Mouse (Mus musculus): ENCODE measurements around the gene Nup85. TPM values are rescaled to one million over a fixed set of nuclear protein-coding genes. Genes with fewer than 3 reads are reported as not detected.

The Nup85 gene
- total and polyA plus RNA-seq, 3 experiments = 57.5 to 172 (median 87.7) TPM

DNA sequence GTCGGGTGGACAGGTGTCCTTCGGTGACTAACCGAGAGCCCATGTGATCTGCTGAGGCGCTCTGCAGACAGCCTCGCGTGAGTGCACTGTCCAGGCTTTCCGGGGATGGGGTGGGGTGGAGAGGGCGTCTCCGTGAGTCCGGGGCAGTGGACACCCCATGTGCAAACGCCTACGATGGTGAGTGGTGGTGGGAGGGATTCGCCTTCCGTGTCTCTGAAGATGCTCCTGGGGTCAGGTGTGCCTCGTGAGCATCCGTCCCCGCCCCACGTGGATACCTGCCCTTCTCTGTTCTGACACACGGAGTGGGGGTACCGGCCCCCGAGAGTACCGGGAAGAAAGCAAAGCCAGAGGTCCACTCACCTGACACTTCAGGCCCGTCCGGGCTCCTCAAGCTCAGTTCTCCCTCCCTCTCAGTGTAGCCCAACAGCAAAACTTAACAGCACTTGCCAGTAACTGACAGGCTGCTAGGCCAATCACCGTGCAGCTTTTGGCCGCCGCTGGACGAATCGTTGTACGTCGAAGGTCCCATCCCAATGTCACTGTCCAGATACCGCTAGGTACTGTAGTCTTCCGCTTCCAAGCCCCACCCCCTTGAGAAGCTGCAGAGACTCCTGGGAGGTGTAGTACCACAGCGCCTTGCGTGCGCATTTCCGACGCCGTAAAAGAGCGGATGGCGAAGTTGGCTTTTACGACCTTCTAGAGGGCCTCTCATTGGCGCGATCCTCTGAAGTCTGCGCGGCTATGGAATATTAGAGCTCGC, 63.7 kb downstream of the Nup85 start, which contains the start of gene Slc25a19:
TSS of gene Slc25a19 (minus strand) at position 591 of the 760 bp plus-strand sequence.
- peak; percentile 96 for DNase-seq (ENCODE audit: low spot score)
- H3K27me3 ChIP-seq (ENCODE audit: insufficient read depth, low read length) = no peaks in the 10 kb centered on the region

DNA sequence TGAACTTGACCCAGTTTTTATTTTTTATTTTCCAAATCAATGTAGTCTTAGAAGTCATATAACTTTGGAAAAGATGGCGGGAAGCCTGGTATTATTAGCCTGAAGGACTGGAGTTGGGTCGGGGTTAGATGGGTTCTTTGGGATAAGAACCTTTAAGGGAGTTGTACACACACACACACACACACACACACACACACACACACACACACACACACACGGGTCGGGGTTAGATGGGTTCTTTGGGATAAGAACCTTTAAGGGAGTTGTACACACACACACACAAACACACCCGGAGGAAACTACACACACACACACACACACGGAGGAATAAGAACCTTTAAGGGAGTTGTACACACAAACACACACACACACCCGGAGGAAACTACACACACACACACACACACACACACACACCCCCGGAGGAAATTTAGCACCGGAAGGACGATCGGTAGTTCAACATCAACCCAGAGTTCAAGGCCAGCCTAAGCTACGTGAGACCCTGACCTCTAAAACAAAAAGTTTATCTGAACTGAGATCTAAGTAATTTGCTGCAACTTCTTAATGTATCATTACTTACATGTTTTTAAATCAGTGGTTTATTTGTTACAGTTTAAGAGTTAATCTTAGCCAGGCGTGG, 64.3 kb downstream of the Nup85 start:
- H3K4me3 ChIP-seq (ENCODE audit: low read depth, low read length) = peak overlapping the region; percentile 92; the same call in 1 of the 2 replicates
- ATAC-seq (ENCODE audit: extremely low read depth, insufficient number of reproducible peaks, low FRiP score, poor library complexity, severe bottlenecking) (no peak), DNase-seq (ENCODE audit: low spot score) (no peak)
- no peaks in the 10 kb centered on the region for H3K27me3 ChIP-seq (ENCODE audit: insufficient read depth, low read length)
- peaks cover 68% of the 10 kb centered on the region for H3K4me1 ChIP-seq (ENCODE audit: insufficient read depth, low read depth, low read length)
- H3K9me3 ChIP-seq (replicated peaks) = no peaks in the 10 kb centered on the region
- H3K36me3 ChIP-seq (replicated peaks) = peaks cover 27% of the 10 kb centered on the region
- TF ChIP-seq GATA2 (IDR thresholded peaks at IDR 0.05; ENCODE audit: borderline replicate concordance, low read depth, low read length) = no peak
- TF ChIP-seq TAL1 (conservative IDR thresholded peaks at IDR 0.05; ENCODE audit: low read depth, low read length) = no peak

More for the DNA sequence above, 63.7 kb downstream of the Nup85 start, which contains the start of gene Slc25a19:
- H3K4me1 ChIP-seq (ENCODE audit: insufficient read depth, low read depth, low read length) = peaks cover 66% of the 10 kb centered on the region
- TF ChIP-seq TAL1 (conservative IDR thresholded peaks at IDR 0.05; ENCODE audit: low read depth, low read length) = no peak
- TF ChIP-seq POLR2AphosphoS5 (IDR thresholded peaks at IDR 0.05; ENCODE audit: insufficient replicate concordance, low read depth, low read length) = no peak
- no peak for TF ChIP-seq GATA2 (IDR thresholded peaks at IDR 0.05; ENCODE audit: borderline replicate concordance, low read depth, low read length)
- TF ChIP-seq CTCF (IDR thresholded peaks at IDR 0.05; ENCODE audit: low read depth, low read length) = no peak
- no peak for TF ChIP-seq GATA1 (IDR thresholded peaks at IDR 0.05; ENCODE audit: borderline replicate concordance, low read length)
- H3K4me3 ChIP-seq (ENCODE audit: low read depth, low read length) = peak within 1 kb of the TSS; percentile 92
- peaks cover 34% of the 10 kb centered on the region for H3K36me3 ChIP-seq (replicated peaks)
- no peaks in the 10 kb centered on the region for H3K9me3 ChIP-seq (replicated peaks)
- ATAC-seq (ENCODE audit: extremely low read depth, insufficient number of reproducible peaks, low FRiP score, poor library complexity, severe bottlenecking) = peak; percentile 95

DNA sequence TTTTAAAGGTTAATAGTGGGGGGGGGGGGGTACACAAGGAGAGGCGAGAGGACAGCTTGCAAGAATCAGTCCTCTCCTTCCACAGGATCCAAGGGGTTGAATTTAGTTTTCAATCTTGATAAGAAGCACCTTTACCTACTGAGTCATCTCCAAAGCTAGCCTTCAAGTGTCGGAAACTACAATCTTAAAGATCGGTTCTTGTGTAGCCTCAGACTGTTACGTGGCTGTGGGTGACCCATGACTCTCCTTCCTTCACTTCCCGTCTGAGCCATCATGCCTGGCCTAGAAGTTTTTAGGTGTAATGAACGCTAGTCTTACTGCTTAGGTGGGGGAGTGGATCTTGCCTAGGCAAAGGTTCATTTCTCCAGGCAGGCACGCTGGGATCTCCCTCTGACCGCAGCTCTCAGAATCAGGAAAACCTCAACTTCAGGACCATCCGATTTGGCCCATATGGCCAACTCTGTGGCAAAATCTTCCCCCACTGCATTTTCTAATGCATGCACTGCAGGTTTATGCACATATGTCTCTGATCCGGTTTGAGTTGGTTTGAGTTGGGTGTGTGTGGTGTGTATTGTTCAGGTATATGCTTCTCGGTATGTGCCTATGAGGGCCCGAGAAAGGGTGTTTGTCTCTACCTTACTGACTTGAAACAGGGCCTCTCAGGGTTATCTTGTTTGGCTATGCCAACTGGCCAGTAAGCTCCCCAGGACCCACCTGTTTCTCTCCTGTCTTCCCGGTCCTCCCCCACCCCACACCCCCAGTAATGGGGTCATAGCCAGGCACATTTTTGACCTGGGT, 65.7 kb downstream of the Nup85 start:
- Histone ChIP-seq H3K4me3 (ENCODE audit: low read depth, low read length) (no peak overlapping the region), H3K36me3 (replicated peaks) (peaks cover 14% of the 10 kb centered on the region), H3K9me3 (replicated peaks) (no peaks in the 10 kb centered on the region), H3K27me3 (ENCODE audit: insufficient read depth, low read length) (no peaks in the 10 kb centered on the region), H3K4me1 (ENCODE audit: insufficient read depth, low read depth, low read length) (peaks cover 73% of the 10 kb centered on the region)
- DNase-seq (ENCODE audit: low spot score) = no peak
- no peak for ATAC-seq (ENCODE audit: extremely low read depth, insufficient number of reproducible peaks, low FRiP score, poor library complexity, severe bottlenecking)
- TF ChIP-seq GATA1 (IDR thresholded peaks at IDR 0.05; ENCODE audit: borderline replicate concordance, low read length) = no peak
- TF ChIP-seq TAL1 (conservative IDR thresholded peaks at IDR 0.05; ENCODE audit: low read depth, low read length) = no peak
- TF ChIP-seq GATA2 (IDR thresholded peaks at IDR 0.05; ENCODE audit: borderline replicate concordance, low read depth, low read length) = no peak
- no peak for TF ChIP-seq POLR2AphosphoS5 (IDR thresholded peaks at IDR 0.05; ENCODE audit: insufficient replicate concordance, low read depth, low read length)
- no peak for TF ChIP-seq CTCF (IDR thresholded peaks at IDR 0.05; ENCODE audit: low read depth, low read length)

DNA sequence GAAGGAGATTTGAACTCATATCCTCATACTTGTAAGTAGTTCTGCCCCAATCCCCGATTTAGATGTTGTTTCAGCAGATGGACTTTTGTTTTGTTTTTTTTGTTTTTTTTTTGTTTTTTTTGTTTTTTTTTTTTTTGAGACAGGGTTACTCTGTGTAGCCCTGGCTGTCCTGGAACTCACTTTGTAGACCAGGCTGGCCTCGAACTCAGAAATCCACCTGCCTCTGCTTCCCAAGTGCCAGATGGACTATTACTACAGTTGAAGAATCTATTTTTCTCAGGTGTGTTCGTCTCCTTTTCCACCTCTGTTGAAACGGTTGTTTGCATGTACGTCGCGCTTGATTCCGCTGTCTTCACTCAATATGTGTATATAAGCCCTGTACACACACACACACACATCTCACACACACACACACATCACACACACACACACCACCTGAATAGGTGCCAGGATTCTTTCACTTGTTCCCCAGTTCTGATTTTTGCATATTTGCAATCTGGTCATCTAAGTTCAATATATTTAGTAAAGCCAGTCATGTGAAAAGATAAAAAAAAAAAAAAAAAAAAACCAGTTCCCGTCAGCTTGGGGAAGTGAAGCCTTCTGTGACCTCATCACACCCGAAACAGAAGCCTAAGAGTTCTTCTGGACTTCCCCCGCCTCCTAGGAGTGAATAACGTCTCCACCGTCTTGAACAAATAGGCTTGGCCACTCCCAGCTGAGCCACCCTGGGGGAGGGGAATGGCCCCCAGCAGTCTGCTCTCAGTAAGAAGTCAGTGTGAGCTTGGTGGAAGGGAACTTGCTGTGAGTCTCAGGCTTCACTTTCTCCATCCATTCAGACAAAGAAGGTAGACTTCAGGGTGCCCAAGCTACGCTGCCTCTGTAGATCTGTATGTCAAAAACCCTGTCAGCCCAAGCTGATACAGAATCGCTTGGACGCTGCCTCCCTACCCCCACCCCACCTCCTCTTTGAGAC, 66.6 kb downstream of the Nup85 start:
- ATAC-seq (ENCODE audit: extremely low read depth, insufficient number of reproducible peaks, low FRiP score, poor library complexity, severe bottlenecking) = peak; percentile 71
- peak; percentile 76 for DNase-seq (ENCODE audit: low spot score)

DNA sequence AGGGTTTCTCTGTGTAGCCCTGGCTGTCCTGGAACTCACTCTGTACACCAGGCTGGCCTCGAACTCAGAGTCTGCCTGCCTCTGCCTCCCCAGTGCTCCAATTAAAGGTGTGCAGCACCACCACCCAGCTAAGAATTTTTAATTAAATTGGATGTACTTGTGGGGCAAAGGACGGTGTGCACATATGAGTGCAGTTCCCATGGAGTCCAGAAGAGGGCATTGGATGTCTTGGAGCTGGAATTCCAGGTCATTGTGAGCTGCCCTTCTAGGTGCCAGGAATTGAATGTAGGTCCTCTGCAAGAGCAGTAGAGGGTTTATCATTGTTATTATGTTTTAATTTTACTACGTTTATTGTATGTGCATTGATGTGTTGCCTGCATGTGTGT, 67.3 kb downstream of the Nup85 start:
- H3K36me3 ChIP-seq (replicated peaks) = no peaks in the 10 kb centered on the region
- DNase-seq (ENCODE audit: low spot score) = no peak
- H3K9me3 ChIP-seq (replicated peaks) = no peaks in the 10 kb centered on the region
- no peaks in the 10 kb centered on the region for H3K27me3 ChIP-seq (ENCODE audit: insufficient read depth, low read length)
- H3K4me1 ChIP-seq (ENCODE audit: insufficient read depth, low read depth, low read length) = peaks cover 65% of the 10 kb centered on the region
- TF ChIP-seq GATA2 (IDR thresholded peaks at IDR 0.05; ENCODE audit: borderline replicate concordance, low read depth, low read length) = no peak
- TF ChIP-seq CTCF (IDR thresholded peaks at IDR 0.05; ENCODE audit: low read depth, low read length) = peak; percentile 59
- TF ChIP-seq TAL1 (conservative IDR thresholded peaks at IDR 0.05; ENCODE audit: low read depth, low read length) = no peak
- peak overlapping the region; percentile 63; the same call in 1 of the 2 replicates for H3K4me3 ChIP-seq (ENCODE audit: low read depth, low read length)
- no peak for ATAC-seq (ENCODE audit: extremely low read depth, insufficient number of reproducible peaks, low FRiP score, poor library complexity, severe bottlenecking)

More for the DNA sequence above, 66.6 kb downstream of the Nup85 start:
- H3K9me3 ChIP-seq (replicated peaks) = no peaks in the 10 kb centered on the region
- H3K27me3 ChIP-seq (ENCODE audit: insufficient read depth, low read length) = no peaks in the 10 kb centered on the region
- H3K36me3 ChIP-seq (replicated peaks) = peaks cover 5% of the 10 kb centered on the region
- peak overlapping the region; percentile 63; the same call in 1 of the 2 replicates for H3K4me3 ChIP-seq (ENCODE audit: low read depth, low read length)
- TF ChIP-seq TAL1 (conservative IDR thresholded peaks at IDR 0.05; ENCODE audit: low read depth, low read length) (no peak), GATA1 (IDR thresholded peaks at IDR 0.05; ENCODE audit: borderline replicate concordance, low read length) (no peak), POLR2AphosphoS5 (IDR thresholded peaks at IDR 0.05; ENCODE audit: insufficient replicate concordance, low read depth, low read length) (no peak), CTCF (IDR thresholded peaks at IDR 0.05; ENCODE audit: low read depth, low read length) (no peak), GATA2 (IDR thresholded peaks at IDR 0.05; ENCODE audit: borderline replicate concordance, low read depth, low read length) (no peak)
- peaks cover 72% of the 10 kb centered on the region for H3K4me1 ChIP-seq (ENCODE audit: insufficient read depth, low read depth, low read length)
